Mouse (Mus musculus): ENCODE data around the gene Slc7a4.

Slc7a4 gene

GRCm38 (mm10) chr16:17561751-17562208 lies 21.2 kb downstream of the Slc7a4 start, which contains the start of gene P2rx6:
P2rx6 (plus strand) TSS chr16:17561885.
- DNase-seq (ENCODE audit: low spot score) = peak; percentile 56

- peak; percentile 88 for DNase-seq (ENCODE audit: low spot score)
These were observed 21.8 kb downstream of the Slc7a4 start, which contains the start of gene Lrrc74b for GRCm38 (mm10) chr16:17561128-17561750. Lrrc74b (minus strand) TSS chr16:17561247.

- DNase-seq (ENCODE audit: low spot score) = no peak
These were observed 23.5 kb downstream of the Slc7a4 start for GRCm38 (mm10) chr16:17559396-17560027.

- DNase-seq (ENCODE audit: low spot score) = peak; percentile 55
These were observed 24.2 kb downstream of the Slc7a4 start for GRCm38 (mm10) chr16:17558811-17559210.

- DNase-seq (ENCODE audit: low spot score) = peak; percentile 72
These were observed 25.0 kb downstream of the Slc7a4 start for GRCm38 (mm10) chr16:17557947-17558480.

GRCm38 (mm10) chr16:17556907-17557306 lies 26.1 kb downstream of the Slc7a4 start:
- DNase-seq (ENCODE audit: low spot score) = no peak

GRCm38 (mm10) chr16:17556180-17556579 lies 26.8 kb downstream of the Slc7a4 start:
- DNase-seq (ENCODE audit: low spot score) = no peak

GRCm38 (mm10) chr16:17554702-17555101 lies 28.3 kb downstream of the Slc7a4 start:
- peak; percentile 51 for DNase-seq (ENCODE audit: low spot score)

GRCm38 (mm10) chr16:17553910-17554685 lies 28.9 kb downstream of the Slc7a4 start:
- DNase-seq (ENCODE audit: low spot score) = peak; percentile 91

- no peak for DNase-seq (ENCODE audit: low spot score)
These were observed 30.2 kb downstream of the Slc7a4 start for GRCm38 (mm10) chr16:17552837-17553236.

GRCm38 (mm10) chr16:17542632-17543031 lies 40.4 kb downstream of the Slc7a4 start:
- no peak for DNase-seq (ENCODE audit: low spot score)

- no peak for DNase-seq (ENCODE audit: low spot score)
These were observed 46.4 kb downstream of the Slc7a4 start for GRCm38 (mm10) chr16:17536584-17536983.

- no peak for DNase-seq (ENCODE audit: low spot score)
These were observed 50.2 kb downstream of the Slc7a4 start for GRCm38 (mm10) chr16:17532676-17533329.

- DNase-seq (ENCODE audit: low spot score) = no peak
These were observed 50.7 kb downstream of the Slc7a4 start for GRCm38 (mm10) chr16:17532271-17532670.

- peak; percentile 96 for DNase-seq (ENCODE audit: low spot score)
These were observed 52.2 kb downstream of the Slc7a4 start, which contains the start of gene Thap7 for GRCm38 (mm10) chr16:17530640-17531288. Thap7 (minus strand) TSS chr16:17531136.

GRCm38 (mm10) chr16:17529981-17530586 lies 52.9 kb downstream of the Slc7a4 start:
- DNase-seq (ENCODE audit: low spot score) = no peak

GRCm38 (mm10) chr16:17528276-17528675 lies 54.7 kb downstream of the Slc7a4 start:
- no peak for DNase-seq (ENCODE audit: low spot score)

GRCm38 (mm10) chr16:17527606-17528005 lies 55.4 kb downstream of the Slc7a4 start:
- no peak for DNase-seq (ENCODE audit: low spot score)

GRCm38 (mm10) chr16:17526223-17526622 lies 56.8 kb downstream of the Slc7a4 start:
- DNase-seq (ENCODE audit: low spot score) = peak; percentile 63

GRCm38 (mm10) chr16:17525524-17525923 lies 57.5 kb downstream of the Slc7a4 start:
- no peak for DNase-seq (ENCODE audit: low spot score)

- DNase-seq (ENCODE audit: low spot score) = no peak
These were observed 58.9 kb downstream of the Slc7a4 start for GRCm38 (mm10) chr16:17524156-17524555.
